Mouse (Mus musculus) hindbrain, embryonic 11.5 days (tissue): ENCODE measurements around the gene Snd1. TPM values are rescaled to one million over a fixed set of nuclear protein-coding genes. Genes with fewer than 3 reads are reported as not detected.
"Not testable (repeated sequence)": the region's sequence is repeated elsewhere in the genome, so short reads cannot be mapped to it uniquely, and the experiment has no call there.

ENCODE experiments used
- ATAC-seq: fragments of 200-750 bp; cut with Nextera tagmentation; 2 replicates; pipeline ENCODE4 v1.8.0; 2017; ENCODE audit warnings: mild to moderate bottlenecking, moderate TSS enrichment, moderate library complexity; ENCODE audit not compliant: low FRiP score
- DNase-seq: peaks from one replicate; pipeline ENCODE4 v3.0.0-alpha.2; 2015; ENCODE audit warnings: low spot score
- H3K27ac ChIP-seq: fragments of 300-500 bp; sonication (generic); 2 replicates; pipeline ENCODE4 v1.5.1; 2014; ENCODE audit warnings: mild to moderate bottlenecking, low read depth, low read length
- H3K27me3 ChIP-seq: fragments of 300-500 bp; sonication (generic); 2 replicates; pipeline ENCODE4 v1.6.1; 2014; ENCODE audit warnings: mild to moderate bottlenecking, low read length, moderate library complexity, mixed read lengths; ENCODE audit not compliant: control insufficient read depth, insufficient read depth
- H3K36me3 ChIP-seq: fragments of 300-500 bp; sonication (generic); 2 replicates; pipeline ENCODE4 v1.6.1; 2014; ENCODE audit warnings: mild to moderate bottlenecking, low read length, moderate library complexity, mixed read lengths; ENCODE audit not compliant: control insufficient read depth, insufficient read depth
- H3K4me1 ChIP-seq: fragments of 300-500 bp; sonication (generic); replicated peaks from 2 replicates; pipeline ENCODE4 v1.6.1; 2014; ENCODE audit warnings: low read length, mixed read lengths; ENCODE audit not compliant: control insufficient read depth, insufficient read depth
- H3K4me2 ChIP-seq: fragments of 300-500 bp; sonication (generic); replicated peaks from 2 replicates; pipeline ENCODE4 v1.6.1; 2014; ENCODE audit warnings: mild to moderate bottlenecking, low read depth, low read length
- H3K4me3 ChIP-seq: fragments of 300-500 bp; sonication (generic); 2 replicates; pipeline ENCODE4 v1.5.1; 2014; ENCODE audit warnings: low read depth, low read length
- H3K9ac ChIP-seq: fragments of 300-500 bp; sonication (generic); 2 replicates; pipeline ENCODE4 v1.6.1; 2014; ENCODE audit warnings: low read depth, low read length
- H3K9me3 ChIP-seq: fragments of 300-500 bp; sonication (generic); 2 replicates; pipeline ENCODE4 v1.6.1; 2016; ENCODE audit warnings: low read length; ENCODE audit not compliant: control insufficient read depth
- WGBS: fragments of 180-500 bp; shearing (Covaris S2); extraction: QIAGEN DNeasy Blood & Tissue Kit; methylation state at CpG from one replicate; pipeline ENCODE4 v1.1.7; 2014; 5-methylcytosine and 5-hydroxymethylcytosine counted together
- polyA plus RNA-seq: library from polyadenylated mRNA; unstranded; fragments of >200 nt; fragmentation: Nextera tagmentation; extraction: Ambion mirVana; gene quantifications from 2 replicates; pipeline ENCODE4 v1.2.1, GENCODE M21; 2014

The Snd1 gene
- polyA plus RNA-seq, 1 experiment from 2014 or later: 86.2 TPM

DNA sequence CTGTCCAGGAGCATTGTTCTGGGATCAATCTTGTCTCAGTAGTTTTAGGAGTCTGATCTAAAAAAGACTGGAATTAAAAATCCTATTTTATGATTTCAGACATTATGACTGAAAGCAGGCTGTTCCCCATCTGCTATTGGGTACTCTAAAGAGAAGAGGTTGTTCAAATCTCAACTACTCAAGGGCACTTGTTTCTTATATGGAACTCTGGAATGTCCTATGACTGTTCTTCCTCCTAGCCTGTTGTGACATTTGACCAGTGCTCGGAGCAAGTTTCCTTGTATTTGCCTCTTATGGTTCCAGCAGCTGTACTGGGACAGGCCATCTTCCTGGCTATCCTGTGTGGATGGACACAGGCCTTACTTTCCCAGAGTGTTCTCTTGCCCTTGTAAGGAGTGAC, 42.1 kb downstream of the Snd1 start:
- 85% methylated on average over 1 of the region's 1 CpGs for WGBS
- H3K4me2 ChIP-seq: no peak overlapping the region
- no peaks in the 10 kb centered on the region for H3K36me3 ChIP-seq
- no peak overlapping the region for H3K4me3 ChIP-seq
- H3K27ac ChIP-seq: no peak overlapping the region
- H3K9me3 ChIP-seq: no peaks in the 10 kb centered on the region
- DNase-seq: no peak
- H3K9ac ChIP-seq: no peak overlapping the region
- no peaks in the 10 kb centered on the region for H3K4me1 ChIP-seq
- no peak for ATAC-seq
- no peaks in the 10 kb centered on the region for H3K27me3 ChIP-seq

DNA sequence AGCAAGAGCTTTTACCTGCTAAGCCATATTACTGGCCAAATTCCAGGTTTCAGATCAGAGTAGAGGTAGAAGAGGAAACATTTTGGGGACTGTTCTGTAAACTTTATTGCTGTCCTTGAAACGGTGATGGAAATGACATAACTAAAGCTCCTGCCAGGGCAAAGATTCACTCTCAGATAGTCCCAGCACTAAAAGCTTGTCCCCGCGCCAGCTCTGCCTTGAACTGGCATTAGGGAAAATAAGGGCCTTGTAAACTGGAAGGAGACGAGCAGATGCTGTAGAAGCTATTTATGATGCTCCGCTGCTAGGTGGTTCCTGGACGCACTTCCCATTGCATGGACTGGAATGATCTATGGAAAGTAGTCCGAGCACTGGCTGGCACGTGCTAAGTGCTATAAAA, 44.5 kb downstream of the Snd1 start:
- no peak overlapping the region for H3K4me3 ChIP-seq
- H3K36me3 ChIP-seq: no peaks in the 10 kb centered on the region
- ATAC-seq (no peak), DNase-seq (no peak)
- no peak overlapping the region for H3K27ac ChIP-seq
- WGBS: 93% methylated on average over 8 of the region's 8 CpGs
- H3K27me3 ChIP-seq: no peaks in the 10 kb centered on the region
- H3K9ac ChIP-seq: no peak overlapping the region
- no peaks in the 10 kb centered on the region for H3K9me3 ChIP-seq
- H3K4me1 ChIP-seq: no peaks in the 10 kb centered on the region
- no peak overlapping the region for H3K4me2 ChIP-seq

DNA sequence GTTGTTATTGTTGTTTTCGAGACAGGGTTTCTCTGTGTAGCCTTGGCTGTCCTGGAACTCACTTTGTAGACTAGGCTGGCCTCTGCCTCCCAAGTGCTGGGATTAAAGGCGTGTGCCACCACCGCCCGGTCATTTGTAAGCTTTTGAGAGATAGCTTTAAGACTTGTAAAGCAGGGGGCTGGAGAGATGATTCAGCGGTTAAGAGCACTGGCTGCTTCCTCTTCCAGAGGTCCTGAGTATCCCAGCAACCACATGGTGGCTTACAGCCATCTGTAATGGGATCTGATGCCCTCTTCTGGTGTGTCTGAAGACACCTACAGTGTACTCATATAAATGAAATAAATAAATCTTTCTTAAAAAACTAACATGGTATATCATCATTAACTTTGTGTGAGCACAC, 45.8 kb downstream of the Snd1 start:
- H3K9me3 ChIP-seq, ATAC-seq, H3K27me3 ChIP-seq, DNase-seq, H3K9ac ChIP-seq, H3K27ac ChIP-seq, H3K36me3 ChIP-seq, H3K4me2 ChIP-seq, H3K4me3 ChIP-seq, H3K4me1 ChIP-seq: not testable (repeated sequence)
- 94% methylated on average over 5 of the region's 5 CpGs for WGBS

DNA sequence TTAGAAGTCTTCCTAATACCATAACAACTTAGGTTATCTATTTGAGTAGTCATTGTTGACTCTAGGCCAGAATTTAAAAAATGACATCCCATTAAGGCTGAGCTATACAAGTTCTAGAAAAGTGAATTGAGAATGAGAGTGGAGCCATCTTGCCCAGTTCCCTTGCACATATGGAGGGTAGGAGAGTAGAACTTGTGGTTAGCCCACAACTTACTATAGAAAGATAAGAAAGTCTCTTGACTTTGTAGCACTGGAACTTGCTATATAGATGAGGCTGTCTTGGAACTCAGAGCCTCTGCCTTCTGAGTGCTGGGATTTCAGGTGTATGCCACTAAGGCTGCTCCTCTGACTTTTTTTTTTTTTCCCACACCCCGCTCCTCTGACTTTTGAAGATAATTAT, 46.5 kb downstream of the Snd1 start:
- no peak overlapping the region for H3K27ac ChIP-seq
- ATAC-seq (no peak), DNase-seq (no peak)
- no peaks in the 10 kb centered on the region for H3K36me3 ChIP-seq
- H3K27me3 ChIP-seq: no peaks in the 10 kb centered on the region
- H3K4me2 ChIP-seq: no peak overlapping the region
- no peak overlapping the region for H3K4me3 ChIP-seq
- no peaks in the 10 kb centered on the region for H3K9me3 ChIP-seq
- H3K4me1 ChIP-seq: no peaks in the 10 kb centered on the region
- 95% methylated on average over 1 of the region's 1 CpGs for WGBS
- no peak overlapping the region for H3K9ac ChIP-seq

DNA sequence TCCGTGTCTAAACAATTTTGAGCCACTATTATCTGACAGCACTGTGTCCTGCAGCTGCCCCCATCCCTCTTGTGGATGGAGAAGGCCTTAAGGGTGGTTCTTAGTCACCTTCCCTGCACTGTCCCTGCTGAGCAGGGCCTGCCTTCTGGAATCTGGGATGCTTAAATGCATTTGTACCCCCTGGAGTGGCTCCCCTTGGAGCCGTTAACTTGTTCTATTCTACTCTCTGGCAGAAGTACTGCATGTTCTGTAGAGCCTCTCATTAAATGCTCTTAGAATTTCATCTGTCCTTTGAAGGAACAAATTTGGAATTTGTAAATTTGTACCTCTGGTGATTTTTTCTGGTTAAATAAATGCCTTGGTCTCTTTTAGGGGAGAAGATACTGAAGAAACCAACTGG, 50.6 kb downstream of the Snd1 start:
- H3K4me2 ChIP-seq: no peak overlapping the region
- H3K9me3 ChIP-seq: no peaks in the 10 kb centered on the region
- ATAC-seq (no peak), DNase-seq (no peak)
- H3K9ac ChIP-seq: no peak overlapping the region
- no peak overlapping the region for H3K27ac ChIP-seq
- no peak overlapping the region for H3K4me3 ChIP-seq
- H3K27me3 ChIP-seq: no peaks in the 10 kb centered on the region
- WGBS: 64% methylated on average over 2 of the region's 2 CpGs
- H3K36me3 ChIP-seq: 0 out of 2 replicates have a peak, but pooled peaks cover 2% of the 10 kb centered on the region
- H3K4me1 ChIP-seq: no peaks in the 10 kb centered on the region

DNA sequence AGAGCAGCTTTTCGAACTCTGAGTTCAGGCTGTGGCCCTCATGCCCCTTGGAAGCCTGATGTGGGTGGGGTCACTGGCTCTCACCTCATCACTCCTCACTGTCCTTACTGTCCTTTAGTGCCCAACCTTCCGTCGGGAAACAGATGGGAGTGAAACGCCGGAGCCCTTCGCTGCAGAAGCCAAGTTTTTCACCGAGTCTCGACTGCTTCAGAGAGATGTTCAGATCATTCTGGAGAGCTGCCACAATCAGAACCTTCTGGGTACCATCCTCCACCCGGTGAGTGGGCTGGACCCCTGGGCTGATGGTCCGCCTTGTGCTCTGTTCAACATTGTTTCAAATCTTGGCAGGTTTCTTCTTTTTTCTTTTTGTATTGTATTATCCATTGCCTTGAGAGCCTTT, 52.5 kb downstream of the Snd1 start:
- no peak overlapping the region for H3K4me2 ChIP-seq
- H3K4me1 ChIP-seq: no peaks in the 10 kb centered on the region
- H3K36me3 ChIP-seq: 0 out of 2 replicates have a peak, but pooled peaks cover 2% of the 10 kb centered on the region
- H3K27me3 ChIP-seq: no peaks in the 10 kb centered on the region
- no peaks in the 10 kb centered on the region for H3K9me3 ChIP-seq
- WGBS: 93% methylated on average over 10 of the region's 10 CpGs
- no peak overlapping the region for H3K27ac ChIP-seq
- no peak overlapping the region for H3K9ac ChIP-seq
- no peak overlapping the region for H3K4me3 ChIP-seq
- no peak for DNase-seq
- ATAC-seq: no peak

DNA sequence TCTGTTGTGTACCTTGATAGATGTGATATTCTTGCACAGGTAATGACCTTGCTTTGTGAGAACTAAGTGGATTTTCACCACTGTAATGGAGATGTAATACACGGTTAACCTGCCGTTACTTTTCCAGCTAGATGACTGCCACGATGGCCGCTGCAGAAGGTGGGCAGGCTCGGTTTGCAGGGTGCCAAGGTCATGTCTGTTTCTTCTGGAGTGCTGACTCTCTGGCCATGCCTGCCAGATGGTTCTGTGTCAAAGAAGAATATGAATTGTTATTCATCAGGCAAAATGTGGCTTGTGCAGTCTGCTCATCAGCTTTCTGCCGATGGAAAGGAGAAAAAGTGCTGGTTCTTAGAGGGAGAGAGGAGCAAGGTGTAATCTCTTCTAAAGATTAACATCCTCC, 53.3 kb downstream of the Snd1 start:
- Histone ChIP-seq H3K27me3 (no peaks in the 10 kb centered on the region), H3K9ac (no peak overlapping the region), H3K4me3 (no peak overlapping the region), H3K9me3 (no peaks in the 10 kb centered on the region), H3K36me3 (0 out of 2 replicates have a peak, but pooled peaks cover 2% of the 10 kb centered on the region), H3K27ac (no peak overlapping the region), H3K4me1 (no peaks in the 10 kb centered on the region), H3K4me2 (no peak overlapping the region)
- ATAC-seq: no peak
- no peak for DNase-seq
- WGBS: 90% methylated on average over 6 of the region's 6 CpGs

DNA sequence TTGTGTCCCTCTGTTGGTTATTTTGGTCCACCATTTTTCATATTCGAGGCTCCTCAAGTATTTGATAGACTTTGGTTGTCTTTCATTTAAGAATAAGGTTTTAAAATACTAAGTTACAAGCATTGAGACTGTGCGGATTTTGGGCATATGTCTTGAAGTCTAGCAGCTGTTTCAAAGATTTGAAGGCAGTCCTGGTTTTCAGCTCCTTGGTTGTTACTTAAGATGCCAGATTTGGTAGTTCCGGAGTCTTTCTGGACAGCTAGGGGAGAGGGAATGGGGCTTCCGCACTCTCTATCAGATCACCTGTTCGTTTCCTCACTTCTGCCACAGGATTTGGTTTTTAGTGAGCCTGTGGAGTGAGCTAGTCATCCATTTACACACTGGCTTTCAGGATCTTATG, 61.5 kb downstream of the Snd1 start:
- Histone ChIP-seq H3K27me3 (no peaks in the 10 kb centered on the region), H3K4me3 (no peak overlapping the region), H3K9ac (no peak overlapping the region), H3K27ac (no peak overlapping the region), H3K4me2 (no peak overlapping the region), H3K36me3 (no peaks in the 10 kb centered on the region), H3K4me1 (no peaks in the 10 kb centered on the region), H3K9me3 (no peaks in the 10 kb centered on the region)
- 93% methylated on average over 5 of the region's 5 CpGs for WGBS
- ATAC-seq: no peak
- no peak for DNase-seq

DNA sequence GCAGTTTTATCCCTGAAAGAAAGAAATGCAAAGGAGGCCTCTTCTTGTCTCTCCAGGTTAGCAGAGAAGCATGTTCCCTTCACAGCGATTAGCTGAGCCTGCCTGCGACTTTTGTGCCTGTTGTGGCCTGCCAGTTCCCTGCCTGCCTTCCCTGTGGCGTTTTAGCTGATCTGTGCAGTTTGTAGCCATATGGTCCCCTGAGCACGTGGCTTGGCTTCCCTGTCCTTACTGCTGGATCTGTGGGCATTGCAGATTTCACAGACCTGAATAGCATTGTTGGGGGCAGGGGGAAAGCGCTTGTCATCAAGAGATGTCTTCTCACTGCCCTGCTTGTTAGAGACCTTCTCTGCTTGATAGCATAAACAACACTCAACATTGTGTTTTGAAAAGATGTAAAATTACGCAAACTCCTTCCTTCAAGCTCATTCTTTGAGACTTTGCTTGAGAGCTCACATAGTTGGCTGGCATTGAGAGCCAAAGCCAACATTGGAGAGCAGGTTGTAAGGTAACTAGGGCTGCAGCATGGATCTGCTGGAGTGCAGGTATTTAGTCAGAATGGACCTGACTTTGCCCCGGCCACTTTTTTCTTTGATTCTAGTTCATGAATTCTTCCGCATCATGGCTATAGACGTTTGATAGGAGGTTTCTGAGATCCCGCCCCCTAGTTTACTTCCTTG, 63.0 kb downstream of the Snd1 start:
- no peaks in the 10 kb centered on the region for H3K27me3 ChIP-seq
- no peak overlapping the region for H3K9ac ChIP-seq
- H3K36me3 ChIP-seq: no peaks in the 10 kb centered on the region
- H3K4me3 ChIP-seq: no peak overlapping the region
- WGBS: 72% methylated on average over 10 of the region's 10 CpGs
- DNase-seq: no peak
- no peaks in the 10 kb centered on the region for H3K4me1 ChIP-seq
- H3K9me3 ChIP-seq: no peaks in the 10 kb centered on the region
- ATAC-seq: 0 out of 2 replicates have a peak, but pooled peaks have one; percentile 47
- H3K4me2 ChIP-seq: no peak overlapping the region
- no peak overlapping the region for H3K27ac ChIP-seq
